Mouse (Mus musculus) lung, postnatal 10 days (tissue): ENCODE measurements around the gene Smarca4.
A peak's percentile ranks its signal among the peaks of the same experiment; 100 is the strongest.
"Not testable (repeated sequence)": the region's sequence is repeated elsewhere in the genome, so short reads cannot be mapped to it uniquely, and the experiment has no call there.

Experiments
- DNase-seq: peaks from one replicate; pipeline ENCODE4 v3.0.0; 2021

Smarca4 gene

DNA sequence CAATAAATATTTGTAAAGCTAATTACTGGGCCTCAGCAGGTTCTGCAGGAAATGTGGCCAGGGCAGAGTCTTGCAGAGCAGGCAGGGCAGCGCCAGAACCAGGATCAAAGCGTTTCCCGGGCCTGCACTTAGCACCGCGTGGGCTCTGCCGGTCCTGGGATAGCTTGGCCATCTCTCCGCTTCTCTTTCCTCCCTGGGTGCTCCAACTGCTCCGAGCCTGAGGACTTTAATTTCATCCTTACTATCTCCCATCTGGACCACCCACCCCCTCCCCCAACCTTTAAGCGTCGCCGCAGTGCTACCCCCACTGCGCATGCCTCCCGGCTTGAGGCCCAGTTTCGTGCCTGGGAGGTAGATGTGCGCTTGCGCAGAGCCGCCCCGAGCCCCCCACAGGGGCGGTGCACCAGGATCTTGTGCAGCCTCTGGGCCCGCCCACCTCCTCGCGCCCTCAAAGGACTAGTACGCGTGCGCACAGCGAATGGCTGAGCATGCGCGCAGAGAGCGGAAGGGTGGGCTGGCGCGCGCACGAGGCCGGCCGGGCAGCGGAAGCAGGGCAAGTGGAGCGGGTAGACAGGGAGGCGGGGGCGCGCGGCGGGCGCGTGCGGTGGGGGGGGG lies at the start of gene Smarca4:
Smarca4 (plus strand) TSS at position 553 of the 615 bp plus-strand sequence.
- DNase-seq, result peak; percentile 99

- DNase-seq, result no peak
Observed at GRCm38 (mm10) chr9:21566538-21566937, 49.4 kb upstream of the Smarca4 start.

- no peak for DNase-seq
Observed at GRCm38 (mm10) chr9:21567051-21567450, 48.9 kb upstream of the Smarca4 start.

GRCm38 (mm10) chr9:21568657-21569255 lies 47.2 kb upstream of the Smarca4 start:
- no peak for DNase-seq

GRCm38 (mm10) chr9:21574012-21574801 lies 41.8 kb upstream of the Smarca4 start:
- no peak for DNase-seq

DNA sequence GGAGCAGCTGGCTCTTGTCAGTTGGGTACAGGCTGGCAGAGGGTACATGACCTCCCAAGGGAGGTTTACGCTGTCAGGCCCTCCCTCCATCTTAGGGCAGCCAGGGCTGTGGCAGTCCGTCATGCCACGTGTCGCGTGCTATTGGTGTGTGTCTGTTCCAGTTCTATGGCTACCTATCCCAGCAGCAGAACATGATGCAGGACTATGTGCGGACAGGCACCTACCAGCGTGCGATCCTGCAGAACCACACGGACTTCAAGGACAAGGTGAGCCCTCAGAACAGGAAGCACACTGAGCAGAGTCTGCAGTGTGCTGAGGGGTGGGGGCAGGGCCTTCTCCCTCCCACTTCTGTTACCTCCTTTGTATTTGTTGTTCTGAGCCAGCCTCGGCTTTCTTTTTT lies 40.7 kb upstream of the Smarca4 start:
- no peak for DNase-seq

- peak; percentile 27 for DNase-seq
Observed at GRCm38 (mm10) chr9:21576286-21576685, 39.7 kb upstream of the Smarca4 start.

DNA sequence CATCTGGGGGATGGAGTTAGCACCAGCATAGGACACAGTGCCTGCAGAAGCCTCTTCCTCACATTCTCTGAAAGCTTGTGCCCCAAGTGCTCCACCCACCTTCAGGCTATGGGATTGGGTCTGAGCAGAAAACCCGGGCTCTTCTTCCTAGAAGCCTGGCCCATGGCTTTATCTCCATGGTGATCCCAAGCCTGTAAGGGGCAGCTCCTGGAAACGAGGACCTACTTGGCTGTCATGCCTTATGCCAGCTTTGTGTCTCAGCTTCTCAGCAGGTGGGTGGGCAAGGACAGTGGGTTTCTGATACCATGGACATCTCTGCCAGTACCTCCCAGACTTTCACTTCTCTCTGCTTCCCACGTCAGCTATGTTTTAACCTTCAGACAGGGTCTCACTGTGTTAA lies 37.7 kb upstream of the Smarca4 start:
- no peak for DNase-seq

- DNase-seq, result no peak
Observed at GRCm38 (mm10) chr9:21585401-21585800, 30.6 kb upstream of the Smarca4 start.

DNA sequence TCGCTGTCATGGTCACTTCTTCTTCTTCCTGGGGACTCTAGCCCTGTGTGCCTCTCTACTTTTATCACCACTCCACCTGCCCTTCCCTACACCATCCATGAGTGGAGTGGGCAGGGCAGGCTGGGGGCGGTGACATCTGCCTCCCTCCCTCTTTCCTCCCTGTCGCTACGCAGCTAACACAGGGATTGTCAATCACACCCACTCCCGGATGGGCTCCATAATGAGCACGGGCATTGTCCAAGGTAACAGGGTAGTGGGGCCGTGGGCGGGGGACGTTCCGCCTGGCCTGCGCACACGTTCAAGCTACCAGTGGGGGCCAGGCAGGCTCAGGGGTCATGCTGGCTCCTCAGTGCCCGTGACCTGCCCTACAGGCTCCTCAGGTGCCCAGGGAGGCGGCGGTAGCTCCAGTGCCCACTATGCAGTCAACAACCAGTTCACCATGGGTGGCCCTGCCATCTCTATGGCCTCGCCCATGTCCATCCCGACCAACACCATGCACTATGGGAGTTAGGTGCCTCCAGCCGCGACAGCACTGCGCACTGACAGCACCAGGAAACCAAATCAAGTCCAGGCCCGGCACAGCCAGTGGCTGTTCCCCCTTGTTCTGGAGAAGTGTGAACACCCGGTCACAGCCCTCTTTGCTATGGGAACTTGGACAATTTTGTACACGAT lies 28.2 kb upstream of the Smarca4 start:
- no peak for DNase-seq

- no peak for DNase-seq
Observed at GRCm38 (mm10) chr9:21588350-21588749, 27.6 kb upstream of the Smarca4 start.

- no peak for DNase-seq
Observed at GRCm38 (mm10) chr9:21589538-21589937, 26.4 kb upstream of the Smarca4 start.

GRCm38 (mm10) chr9:21591127-21591830 lies 24.7 kb upstream of the Smarca4 start:
- no peak for DNase-seq

DNA sequence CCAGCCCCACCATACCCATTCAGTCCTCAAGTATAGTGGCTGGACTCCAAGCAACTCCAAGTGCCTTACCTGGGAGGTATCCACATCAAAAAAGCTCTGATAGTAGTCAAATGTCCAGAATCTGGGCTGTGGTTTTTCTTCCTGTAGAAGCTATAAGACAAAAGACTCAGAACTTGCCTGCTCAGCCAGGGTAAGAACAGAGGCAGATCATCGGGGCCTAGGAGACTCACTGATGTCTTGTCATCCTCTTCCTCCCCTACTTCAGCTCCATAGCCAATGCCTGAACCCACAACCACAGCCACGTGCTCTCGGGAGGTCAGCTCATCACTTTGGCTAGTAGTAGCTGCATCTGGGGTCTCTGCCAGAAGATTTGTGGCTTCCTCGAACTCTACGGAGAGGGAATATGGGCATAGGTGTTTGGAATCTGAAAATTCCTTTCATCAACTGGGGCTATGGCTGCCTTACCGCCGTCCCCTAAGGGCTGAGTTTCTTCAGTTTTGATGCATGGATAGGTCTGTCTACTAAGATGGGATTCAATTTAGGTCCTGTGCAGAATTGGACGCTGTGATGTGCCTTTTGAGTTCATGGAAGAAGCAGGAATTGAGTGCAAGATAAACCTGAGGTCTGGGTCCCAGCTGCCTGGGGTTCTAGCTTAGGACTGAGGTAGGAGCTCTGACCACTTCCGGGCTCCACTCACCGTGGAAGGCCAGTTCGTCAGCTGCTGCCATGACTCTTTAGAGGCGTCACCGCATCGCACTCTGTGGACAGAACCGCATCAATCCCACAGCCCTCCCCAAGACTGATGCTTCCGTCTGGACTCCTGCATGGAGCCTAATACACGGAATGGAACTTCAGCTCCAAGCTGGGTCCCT lies 23.9 kb upstream of the Smarca4 start:
- DNase-seq, result no peak

DNA sequence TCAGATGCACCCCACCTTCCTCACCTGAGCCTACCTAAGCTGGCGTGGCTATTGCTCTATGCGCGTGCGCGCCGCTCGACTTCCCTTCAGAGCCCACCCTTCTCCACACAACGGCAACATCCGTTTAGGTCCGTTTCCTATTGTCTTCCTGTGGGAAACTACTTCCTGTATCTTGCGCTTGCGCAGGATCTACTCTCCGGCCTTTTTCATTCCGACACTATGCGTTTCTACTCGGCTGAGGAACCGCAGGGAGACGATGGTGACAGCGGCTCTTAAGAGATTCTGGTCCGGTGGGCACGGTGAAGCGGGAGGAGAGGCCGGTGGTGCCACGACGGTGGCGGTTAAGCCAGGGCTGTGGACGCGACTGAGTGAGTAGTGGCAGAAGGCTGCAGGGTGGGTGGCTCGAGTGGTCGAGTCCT lies 23.3 kb upstream of the Smarca4 start, which contains the start of the genes Timm29 and Yipf2:
Timm29 (plus strand) TSS at position 20 of the 419 bp plus-strand sequence.
Yipf2 (minus strand) TSS at position 126 of the 419 bp plus-strand sequence.
- DNase-seq, result peak; percentile 95

DNA sequence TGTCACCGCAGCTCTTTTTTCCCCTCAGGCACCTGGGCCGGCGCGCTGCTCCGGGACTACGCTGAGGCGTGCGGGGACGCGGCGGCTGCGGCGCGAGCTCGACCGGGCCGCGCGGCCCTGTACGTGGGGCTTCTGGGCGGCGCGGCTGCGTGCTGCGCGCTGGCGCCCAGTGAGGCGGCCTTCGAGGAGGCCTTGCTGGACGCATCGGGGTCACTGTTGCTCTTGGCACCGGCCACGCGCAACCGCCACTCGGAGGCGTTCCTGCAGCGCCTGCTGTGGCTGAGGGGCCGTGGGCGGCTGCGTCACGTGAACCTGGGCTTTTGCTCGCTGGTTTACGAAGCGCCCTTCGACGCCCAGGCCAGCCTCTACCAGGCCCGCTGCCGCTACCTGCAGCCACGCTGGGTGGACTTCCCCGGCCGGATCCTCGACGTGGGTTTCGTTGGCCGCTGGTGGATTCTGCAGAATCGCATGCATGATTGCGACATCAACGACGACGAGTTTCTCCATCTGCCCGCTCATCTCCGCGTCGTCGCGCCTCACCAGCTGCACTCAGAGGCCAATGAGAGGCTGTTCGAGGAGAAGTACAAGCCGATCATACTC lies 22.7 kb upstream of the Smarca4 start:
- DNase-seq, result peak; percentile 46

DNA sequence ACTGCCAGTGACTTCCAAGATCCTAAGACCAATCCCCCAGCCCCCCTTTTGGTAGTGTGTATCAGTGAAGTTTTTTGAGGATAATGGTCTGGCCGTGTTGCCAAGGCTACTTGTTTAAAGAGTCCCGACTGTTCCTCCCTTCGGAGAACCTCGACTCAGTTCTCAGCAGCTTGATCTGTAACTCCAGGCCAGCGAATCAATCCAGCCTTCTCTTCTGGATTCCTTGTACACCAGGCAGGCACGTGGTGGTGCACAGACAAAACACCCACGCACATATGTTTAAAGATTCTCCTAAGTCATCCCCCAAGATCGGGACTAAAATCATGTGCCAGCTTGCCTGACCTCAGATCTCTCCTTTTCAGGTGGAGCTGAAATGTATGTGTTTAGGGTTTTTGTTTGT lies 21.6 kb upstream of the Smarca4 start:
- not testable (repeated sequence) for DNase-seq

- DNase-seq, result no peak
Observed at GRCm38 (mm10) chr9:21594838-21595237, 21.1 kb upstream of the Smarca4 start.

DNA sequence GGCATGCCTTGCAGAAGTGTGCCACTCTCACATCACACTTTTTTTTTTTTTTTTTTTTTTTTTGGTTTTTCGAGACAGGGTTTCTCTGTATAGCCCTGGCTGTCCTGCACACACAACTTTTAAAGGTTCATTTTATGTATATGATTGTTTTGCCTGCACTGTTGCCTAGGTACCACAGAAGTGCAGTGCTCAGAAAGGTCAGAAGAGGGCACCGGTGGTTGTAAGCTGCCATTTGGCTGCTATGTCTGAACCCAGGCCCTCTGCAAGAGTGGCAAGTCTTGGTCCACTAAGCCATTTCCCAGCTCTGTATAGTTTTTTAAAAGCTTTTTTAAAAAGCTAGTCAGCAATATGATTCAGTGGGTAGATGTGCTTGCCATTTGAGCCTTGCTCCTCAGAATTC lies 17.8 kb upstream of the Smarca4 start:
- DNase-seq, result peak; percentile 44

DNA sequence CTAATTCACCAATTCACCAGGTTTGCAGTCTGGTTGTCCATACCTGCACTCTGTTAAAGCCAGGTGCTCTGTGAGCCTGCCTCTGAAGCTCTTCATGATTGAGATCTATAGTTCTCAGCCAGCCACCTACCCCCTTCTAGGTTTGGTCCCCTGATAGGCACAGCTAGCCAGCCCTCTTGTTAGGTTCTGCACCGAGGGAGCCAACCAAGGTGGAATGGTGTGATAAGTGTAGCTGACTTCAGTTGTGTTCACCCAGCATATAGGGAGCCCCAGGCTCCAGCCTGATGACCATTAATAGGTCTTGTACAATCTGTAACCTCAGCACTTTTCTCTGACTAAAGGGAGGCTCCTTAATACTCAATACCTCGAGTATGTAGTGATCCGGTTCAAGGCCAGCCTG lies 15.8 kb upstream of the Smarca4 start:
- no peak for DNase-seq

DNA sequence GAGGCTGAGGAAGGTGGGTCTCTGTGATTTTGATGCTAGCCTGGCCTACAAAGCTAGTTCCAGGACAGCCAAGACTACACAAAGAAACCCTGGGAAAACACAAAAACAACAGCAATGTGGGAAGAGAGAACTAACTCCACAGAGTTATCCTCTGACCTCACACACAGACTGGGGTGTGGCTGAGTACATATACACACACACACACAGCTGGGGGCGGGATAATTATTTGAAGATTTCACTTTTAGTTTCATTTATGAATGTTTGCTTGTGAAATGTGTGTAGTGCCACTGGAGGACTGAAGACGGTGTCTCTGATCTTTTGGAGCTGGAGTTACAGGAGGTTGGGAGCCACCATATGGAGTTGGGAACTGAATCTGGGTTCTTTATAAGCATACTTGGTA lies 14.9 kb upstream of the Smarca4 start:
- DNase-seq, result no peak
